ENCODE assay signal across 11 mouse cellular contexts in genomic region chr10:16600551-16601224, GRCm38 (mm10).
DNase-seq lines count a peak whose midpoint lies in the region; ATAC-seq and TF ChIP-seq lines count a peak whose summit lies in the region.
"Had no signal": no experiment of that assay in that cellular context is flagged by ENCODE, and none has a peak within 500 bp of the region (broad histone marks: within the 10 kb centered on the region; RNA-seq: fewer than 3 reads in every experiment).

No protein-coding gene starts in this region.

- H3K4me3 ChIP-seq in intestine, embryonic 14.5 days (ENCODE audit: low read depth, low read length), result no peak overlapping the region
- no peak overlapping the region for H3K4me3 ChIP-seq in liver, postnatal 0 days (ENCODE audit: low read depth, low read length)
- H3K4me3 ChIP-seq in forebrain, embryonic 16.5 days (replicated peaks; ENCODE audit: low read length), result no peak overlapping the region
- H3K4me3 ChIP-seq: midbrain, embryonic 12.5 days had no signal

- no peaks in the 10 kb centered on the region for H3K27me3 ChIP-seq in intestine, embryonic 14.5 days (replicated peaks; ENCODE audit: control insufficient read depth, insufficient read depth, low read length)
- H3K27me3 ChIP-seq in liver, postnatal 0 days (ENCODE audit: insufficient read depth, low read length), result no peaks in the 10 kb centered on the region
- no peaks in the 10 kb centered on the region for H3K27me3 ChIP-seq in forebrain, embryonic 16.5 days (replicated peaks; ENCODE audit: control insufficient read depth, insufficient read depth, low read length)
- H3K27me3 ChIP-seq: midbrain, embryonic 12.5 days had no signal

- H3K4me2 ChIP-seq in intestine, embryonic 14.5 days (ENCODE audit: low read length), result no peak overlapping the region
- no peak overlapping the region for H3K4me2 ChIP-seq in liver, postnatal 0 days (ENCODE audit: low read depth, low read length)
- no peak overlapping the region for H3K4me2 ChIP-seq in forebrain, embryonic 16.5 days (ENCODE audit: low read length)
- H3K4me2 ChIP-seq: lung, embryonic 14.5 days; midbrain, embryonic 12.5 days had no signal

- no peak for TF ChIP-seq CTCF in liver, postnatal 0 days (IDR thresholded peaks at IDR 0.05; ENCODE audit: low read depth)

- H3K4me1 ChIP-seq in intestine, embryonic 14.5 days (replicated peaks; ENCODE audit: control insufficient read depth, insufficient read depth, low read length), result no peaks in the 10 kb centered on the region
- H3K4me1 ChIP-seq in liver, postnatal 0 days (ENCODE audit: insufficient read depth), result peaks cover 6% of the 10 kb centered on the region
- no peaks in the 10 kb centered on the region for H3K4me1 ChIP-seq in forebrain, embryonic 16.5 days (replicated peaks; ENCODE audit: control insufficient read depth, insufficient read depth, low read length)
- H3K4me1 ChIP-seq: midbrain, embryonic 12.5 days had no signal

- peak; percentile 98 for DNase-seq in 416B (ENCODE audit: low read depth)
- peak; percentile 65 for DNase-seq in intestine, embryonic 14.5 days (ENCODE audit: low spot score)
- DNase-seq in liver, postnatal 0 days, result peak; percentile 44
- DNase-seq in natural killer cell, adult 2 months (ENCODE audit: low spot score in 2 of 2), result no peak
- DNase-seq in retina, embryonic 14.5 days (ENCODE audit: low spot score), result no peak
- DNase-seq: heart, postnatal 36 days; kidney, adult 9 months; lung, embryonic 14.5 days had no signal

- no peak overlapping the region for H3K27ac ChIP-seq in intestine, embryonic 14.5 days (ENCODE audit: low read depth)
- no peak overlapping the region for H3K27ac ChIP-seq in liver, postnatal 0 days (ENCODE audit: low read depth)
- no peak overlapping the region for H3K27ac ChIP-seq in forebrain, embryonic 16.5 days (ENCODE audit: low read length)
- H3K27ac ChIP-seq: midbrain, embryonic 12.5 days had no signal

- no peaks in the 10 kb centered on the region for H3K9me3 ChIP-seq in intestine, embryonic 14.5 days (ENCODE audit: control insufficient read depth, low read length)
- H3K9me3 ChIP-seq in liver, postnatal 0 days (ENCODE audit: low read length), result no peaks in the 10 kb centered on the region
- no peaks in the 10 kb centered on the region for H3K9me3 ChIP-seq in forebrain, embryonic 16.5 days (ENCODE audit: control insufficient read depth, low read length)
- H3K9me3 ChIP-seq: midbrain, embryonic 12.5 days had no signal

- no peak overlapping the region for H3K9ac ChIP-seq in intestine, embryonic 14.5 days (ENCODE audit: low read length)
- H3K9ac ChIP-seq in liver, postnatal 0 days (replicated peaks), result no peak overlapping the region
- no peak overlapping the region for H3K9ac ChIP-seq in forebrain, embryonic 16.5 days (replicated peaks; ENCODE audit: low read depth, low read length)
- H3K9ac ChIP-seq: lung, embryonic 14.5 days; midbrain, embryonic 12.5 days had no signal

- ATAC-seq in CD4-positive, CD25-positive, alpha-beta regulatory T cell, adult 4 months, result peak; percentile 92
- ATAC-seq in intestine, embryonic 14.5 days (replicated peaks; ENCODE audit: low FRiP score, low TSS enrichment, low read depth), result peak; percentile 98
- peak; percentile 83 for ATAC-seq in liver, postnatal 0 days
- ATAC-seq in forebrain, embryonic 16.5 days, result no peak

- TF ChIP-seq EP300 in liver, postnatal 0 days (IDR thresholded peaks at IDR 0.05; ENCODE audit: low read depth), result peak; percentile 73

- WGBS in intestine, embryonic 14.5 days, result 74% methylated on average over 10 of the region's 10 CpGs
- 54% methylated on average over 10 of the region's 10 CpGs for WGBS in liver, postnatal 0 days (ENCODE audit: insufficient replicate concordance)
- 90% methylated on average over 10 of the region's 10 CpGs for WGBS in forebrain, embryonic 16.5 days

- H3K36me3 ChIP-seq in intestine, embryonic 14.5 days (ENCODE audit: control insufficient read depth, insufficient read depth, low read length), result no peaks in the 10 kb centered on the region
- no peaks in the 10 kb centered on the region for H3K36me3 ChIP-seq in liver, postnatal 0 days (replicated peaks; ENCODE audit: insufficient read depth, low read length)
- H3K36me3 ChIP-seq in forebrain, embryonic 16.5 days (ENCODE audit: control insufficient read depth, insufficient read depth), result no peaks in the 10 kb centered on the region
- H3K36me3 ChIP-seq: midbrain, embryonic 12.5 days had no signal

Comparison
In these comparisons a context has a peak if more than half of its experiments do, and no peak if none do; other contexts are left out.
1. DNase-seq: peak in 416B (single experiment), intestine, embryonic 14.5 days (single experiment) and liver, postnatal 0 days (single experiment); none in natural killer cell, adult 2 months (0 of 2) and retina, embryonic 14.5 days (single experiment).